Comparison of ENCODE assay signal across 18 mouse cellular contexts in the genomic region with DNA sequence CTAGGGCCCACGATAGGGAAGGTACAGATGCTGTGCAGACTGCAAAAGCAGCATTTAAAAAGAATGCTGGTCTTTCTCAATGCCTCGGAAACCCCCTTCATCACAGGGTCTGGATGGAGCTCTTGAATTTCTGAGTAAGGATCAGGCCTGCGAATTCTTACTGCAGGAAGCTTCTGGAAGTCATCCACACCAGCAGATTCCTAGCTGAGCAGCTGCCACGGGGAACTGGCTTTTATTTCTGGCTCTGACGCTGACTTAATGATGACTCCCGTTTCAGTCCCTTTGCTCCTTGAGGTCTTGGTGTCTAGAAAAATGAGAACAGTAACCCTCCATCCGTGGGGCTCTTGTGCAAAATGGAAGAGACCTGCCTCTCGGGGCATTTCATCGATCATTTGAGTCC. TPM values are rescaled to one million over a fixed set of nuclear protein-coding genes. Genes with fewer than 3 reads are reported as not detected.
DNase-seq lines count a peak whose midpoint lies in the region; ATAC-seq and TF ChIP-seq lines count a peak whose summit lies in the region.
"Had no signal": no experiment of that assay in that cellular context is flagged by ENCODE, and none has a peak within 500 bp of the region (broad histone marks: within the 10 kb centered on the region; RNA-seq: fewer than 3 reads in every experiment).

No protein-coding gene starts in this region.

- ATAC-seq in forebrain, postnatal 0 days: no peak
- no peak for ATAC-seq in forebrain, embryonic 11.5 days (replicated peaks; ENCODE audit: low FRiP score)
- ATAC-seq in midbrain, embryonic 14.5 days (ENCODE audit: low FRiP score, low TSS enrichment): no peak
- ATAC-seq in activated CD4-positive, CD25-positive, alpha-beta regulatory T cell, adult 4 months: no peak
- ATAC-seq in megakaryocyte-erythroid progenitor cell, adult 5-6 weeks (replicated peaks; ENCODE audit: low FRiP score, low TSS enrichment, poor library complexity, severe bottlenecking): no peak
- ATAC-seq: forebrain, embryonic 14.5 days had no signal

- no peaks in the 10 kb centered on the region for H3K9me3 ChIP-seq in forebrain, postnatal 0 days (ENCODE audit: low read length)
- H3K9me3 ChIP-seq in forebrain, embryonic 11.5 days (ENCODE audit: control insufficient read depth, low read length): no peaks in the 10 kb centered on the region
- H3K9me3 ChIP-seq in limb, embryonic 10.5 days (replicated peaks): no peaks in the 10 kb centered on the region
- no peaks in the 10 kb centered on the region for H3K9me3 ChIP-seq in midbrain, embryonic 14.5 days (ENCODE audit: control insufficient read depth, low read length)
- H3K9me3 ChIP-seq: lung, embryonic 15.5 days had no signal

- no peak overlapping the region for H3K9ac ChIP-seq in forebrain, postnatal 0 days
- H3K9ac ChIP-seq in forebrain, embryonic 11.5 days (ENCODE audit: low read length): no peak overlapping the region
- no peak overlapping the region for H3K9ac ChIP-seq in midbrain, embryonic 14.5 days (replicated peaks; ENCODE audit: low read length)
- H3K9ac ChIP-seq: hindbrain, embryonic 14.5 days; lung, embryonic 15.5 days had no signal

- H3K4me2 ChIP-seq in forebrain, postnatal 0 days (ENCODE audit: low read depth): no peak overlapping the region
- no peak overlapping the region for H3K4me2 ChIP-seq in forebrain, embryonic 11.5 days (ENCODE audit: low read depth, low read length, severe bottlenecking)
- no peak overlapping the region for H3K4me2 ChIP-seq in midbrain, embryonic 14.5 days (ENCODE audit: low read length)
- H3K4me2 ChIP-seq: hindbrain, embryonic 14.5 days; lung, embryonic 15.5 days had no signal

- DNase-seq in forebrain, postnatal 0 days: peak; percentile 32
- no peak for DNase-seq in forebrain, embryonic 11.5 days (ENCODE audit: low spot score)
- peak; percentile 6 for DNase-seq in Muller cell, postnatal 12 days (ENCODE audit: inconsistent ontology term)
- peak; percentile 56 for DNase-seq in gastrocnemius, postnatal 14 days
- DNase-seq in limb, embryonic 10.5 days (ENCODE audit: low spot score): peak; percentile 20
- no peak for DNase-seq in midbrain, embryonic 14.5 days
- DNase-seq: adrenal gland, postnatal 14 days; cerebellum, postnatal 36 days; kidney, adult 2 months; kidney, postnatal 36 days; layer of hippocampus, postnatal 36 days; liver; spleen, adult 18-20 months had no signal

- H3K36me3 ChIP-seq in forebrain, postnatal 0 days (ENCODE audit: insufficient read depth): no peaks in the 10 kb centered on the region
- no peaks in the 10 kb centered on the region for H3K36me3 ChIP-seq in forebrain, embryonic 11.5 days (ENCODE audit: control insufficient read depth, insufficient read depth, low read length)
- H3K36me3 ChIP-seq in limb, embryonic 10.5 days: no peaks in the 10 kb centered on the region
- H3K36me3 ChIP-seq in midbrain, embryonic 14.5 days (ENCODE audit: control insufficient read depth, insufficient read depth, low read length): no peaks in the 10 kb centered on the region
- H3K36me3 ChIP-seq: lung, embryonic 15.5 days had no signal

- no peak overlapping the region for H3K27ac ChIP-seq in forebrain, postnatal 0 days (ENCODE audit: low read depth, low read length)
- H3K27ac ChIP-seq in forebrain, embryonic 11.5 days (ENCODE audit: low read depth, low read length): no peak overlapping the region
- no peak overlapping the region for H3K27ac ChIP-seq in limb, embryonic 10.5 days
- H3K27ac ChIP-seq in midbrain, embryonic 14.5 days (replicated peaks; ENCODE audit: low read depth, low read length): no peak overlapping the region
- H3K27ac ChIP-seq: hindbrain, embryonic 14.5 days; lung, embryonic 15.5 days had no signal

- intact Hi-C loops in gastrocnemius, postnatal 14 days (cut with DNase I; ENCODE audit: low total_unique reads): no loop called here

- H3K4me1 ChIP-seq in forebrain, postnatal 0 days (ENCODE audit: insufficient read depth): no peaks in the 10 kb centered on the region
- no peaks in the 10 kb centered on the region for H3K4me1 ChIP-seq in forebrain, embryonic 11.5 days (replicated peaks; ENCODE audit: control insufficient read depth, insufficient read depth, low read length)
- peaks cover 24% of the 10 kb centered on the region for H3K4me1 ChIP-seq in limb, embryonic 10.5 days
- peaks cover 4% of the 10 kb centered on the region; the same call in 1 of the 2 replicates for H3K4me1 ChIP-seq in midbrain, embryonic 14.5 days (ENCODE audit: control insufficient read depth, insufficient read depth, low read length)

- no peak overlapping the region for H3K4me3 ChIP-seq in forebrain, postnatal 0 days (ENCODE audit: low read depth, low read length)
- no peak overlapping the region for H3K4me3 ChIP-seq in forebrain, embryonic 11.5 days (ENCODE audit: low read depth, low read length)
- H3K4me3 ChIP-seq in limb, embryonic 10.5 days: no peak overlapping the region
- H3K4me3 ChIP-seq in midbrain, embryonic 14.5 days (replicated peaks; ENCODE audit: low read depth, low read length): no peak overlapping the region
- H3K4me3 ChIP-seq: lung, embryonic 15.5 days had no signal

- 58% methylated on average over 9 of the region's 9 CpGs for WGBS in forebrain, postnatal 0 days
- 62% methylated on average over 9 of the region's 9 CpGs for WGBS in forebrain, embryonic 11.5 days
- 74% methylated on average over 9 of the region's 9 CpGs for WGBS in limb, embryonic 10.5 days
- WGBS in midbrain, embryonic 14.5 days: 63% methylated on average over 9 of the region's 9 CpGs

- no peaks in the 10 kb centered on the region for H3K27me3 ChIP-seq in forebrain, postnatal 0 days (ENCODE audit: insufficient read depth, low read length)
- H3K27me3 ChIP-seq in forebrain, embryonic 11.5 days (ENCODE audit: control insufficient read depth, insufficient read depth, low read length): no peaks in the 10 kb centered on the region
- no peaks in the 10 kb centered on the region for H3K27me3 ChIP-seq in limb, embryonic 10.5 days (ENCODE audit: low read depth, poor library complexity, severe bottlenecking)
- H3K27me3 ChIP-seq in midbrain, embryonic 14.5 days (ENCODE audit: control insufficient read depth, insufficient read depth, low read length): no peaks in the 10 kb centered on the region
- H3K27me3 ChIP-seq: lung, embryonic 15.5 days had no signal

- TF ChIP-seq CTCF in forebrain, postnatal 0 days (IDR thresholded peaks at IDR 0.05; ENCODE audit: low read depth): no peak

RNA-seq across cellular contexts. Expression of a gene that starts 39.5 kb away (rescaled TPM):
- total RNA-seq in forebrain, postnatal 0 days (2014; rRNA removed): 1.8 and 2.4 TPM in 2 replicates
- 0.80 and 0.93 TPM in 2 replicates for polyA plus RNA-seq in forebrain, postnatal 0 days (2015; fragmentation: Nextera tagmentation; extraction: Ambion mirVana)
- polyA plus RNA-seq in forebrain, embryonic 11.5 days (2014; fragmentation: Nextera tagmentation; extraction: Ambion mirVana): 5.8 and 5.9 TPM in 2 replicates
- total RNA-seq in gastrocnemius, postnatal 14 days (2021): 1 to 10 TPM; 4.7 to 6.2 TPM
- polyA plus RNA-seq in limb, embryonic 10.5 days (2016; fragmentation: Nextera tagmentation; extraction: Ambion mirVana): 10.6 and 14.0 TPM in 2 replicates
- 0.81 and 1.5 TPM in 2 replicates for polyA plus RNA-seq in midbrain, embryonic 14.5 days (2014; fragmentation: Nextera tagmentation; extraction: Ambion mirVana)
- not detected for polyA plus RNA-seq in activated CD4-positive, CD25-positive, alpha-beta regulatory T cell, adult 4 months (2017; shearing (Covaris generic))
- not detected in 2 replicates for total RNA-seq in megakaryocyte-erythroid progenitor cell, adult 5-6 weeks (2014; fragmentation: Nextera tagmentation)
- total RNA-seq in megakaryocyte-erythroid progenitor cell, adult 5-6 weeks (2017): not detected in 2 replicates

Comparison
In these comparisons a context has a peak if more than half of its experiments do, and no peak if none do; other contexts are left out.
1. DNase-seq: peak in forebrain, postnatal 0 days (single experiment), Muller cell, postnatal 12 days (single experiment), gastrocnemius, postnatal 14 days (single experiment) and limb, embryonic 10.5 days (single experiment); none in forebrain, embryonic 11.5 days (single experiment) and midbrain, embryonic 14.5 days (single experiment).